In genomic region chr6:118197440-118197975, GRCm38 (mm10) we compare ENCODE assay signal across 8 mouse cellular contexts. TPM values are rescaled to one million over a fixed set of nuclear protein-coding genes. Genes with fewer than 3 reads are reported as not detected.
DNase-seq lines count a peak whose midpoint lies in the region; ATAC-seq and TF ChIP-seq lines count a peak whose summit lies in the region.

Ret (minus strand) TSS chr6:118197718.

- no peaks in the 10 kb centered on the region for H3K4me1 ChIP-seq in lung, adult 2 months (ENCODE audit: control insufficient read depth, insufficient read depth, low read length)
- 0 out of 2 replicates have a peak, but pooled peaks cover 10% of the 10 kb centered on the region for H3K4me1 ChIP-seq in embryonic facial prominence, embryonic 12.5 days
- peaks cover 6% of the 10 kb centered on the region; the same call in 1 of the 2 replicates for H3K4me1 ChIP-seq in hindbrain, postnatal 0 days (ENCODE audit: insufficient read depth, low read length)
- H3K4me1 ChIP-seq in neural tube, embryonic 15.5 days, result peaks cover 25% of the 10 kb centered on the region

- TF ChIP-seq POLR2A in lung, adult 2 months (IDR thresholded peaks at IDR 0.05; ENCODE audit: borderline replicate concordance, extremely low read depth, low read depth, low read length), result no peak

- 0 out of 2 replicates have a peak, but pooled peaks have one; percentile 7 for ATAC-seq in embryonic facial prominence, embryonic 12.5 days (ENCODE audit: insufficient number of reproducible peaks, insufficient read depth, low FRiP score, low TSS enrichment)
- ATAC-seq in hindbrain, postnatal 0 days, result 0 out of 2 replicates have a peak, but pooled peaks have one; percentile 13
- peak; percentile 51; the same call in 1 of the 2 replicates for ATAC-seq in neural tube, embryonic 15.5 days (ENCODE audit: low FRiP score)
- no peak for ATAC-seq in CD4-positive, CD25-positive, alpha-beta regulatory T cell, adult 4 months

- no peaks in the 10 kb centered on the region for H3K9me3 ChIP-seq in embryonic facial prominence, embryonic 12.5 days
- H3K9me3 ChIP-seq in hindbrain, postnatal 0 days (ENCODE audit: low read length), result no peaks in the 10 kb centered on the region
- H3K9me3 ChIP-seq in neural tube, embryonic 15.5 days (replicated peaks), result no peaks in the 10 kb centered on the region

- no peak for TF ChIP-seq CTCF in lung, adult 2 months (IDR thresholded peaks at IDR 0.05; ENCODE audit: insufficient read depth, low read length)
- no peak for TF ChIP-seq CTCF in hindbrain, postnatal 0 days (IDR thresholded peaks at IDR 0.05; ENCODE audit: low read depth)

- no peak within 1 kb of the TSS for H3K27ac ChIP-seq in embryonic facial prominence, embryonic 12.5 days
- H3K27ac ChIP-seq in hindbrain, postnatal 0 days, result peak within 1 kb of the TSS; percentile 21
- peak within 1 kb of the TSS; percentile 68 for H3K27ac ChIP-seq in neural tube, embryonic 15.5 days (replicated peaks)

- peaks cover 72% of the 10 kb centered on the region for H3K27me3 ChIP-seq in embryonic facial prominence, embryonic 12.5 days
- peaks cover 11% of the 10 kb centered on the region; the same call in 1 of the 2 replicates for H3K27me3 ChIP-seq in hindbrain, postnatal 0 days (ENCODE audit: insufficient read depth, low read length)
- peaks cover 53% of the 10 kb centered on the region for H3K27me3 ChIP-seq in neural tube, embryonic 15.5 days (replicated peaks)

- H3K36me3 ChIP-seq in embryonic facial prominence, embryonic 12.5 days, result no peaks in the 10 kb centered on the region
- H3K36me3 ChIP-seq in hindbrain, postnatal 0 days (ENCODE audit: insufficient read depth, low read length), result no peaks in the 10 kb centered on the region
- no peaks in the 10 kb centered on the region for H3K36me3 ChIP-seq in neural tube, embryonic 15.5 days

- peak within 1 kb of the TSS; percentile 18 for H3K4me3 ChIP-seq in lung, adult 2 months (replicated peaks; ENCODE audit: extremely low read depth, low read depth, low read length)
- H3K4me3 ChIP-seq in embryonic facial prominence, embryonic 12.5 days, result peak within 1 kb of the TSS; percentile 60
- peak within 1 kb of the TSS; percentile 76 for H3K4me3 ChIP-seq in hindbrain, postnatal 0 days (ENCODE audit: low read length)
- peak within 1 kb of the TSS; percentile 74 for H3K4me3 ChIP-seq in neural tube, embryonic 15.5 days (replicated peaks)

- H3K4me2 ChIP-seq in embryonic facial prominence, embryonic 12.5 days (replicated peaks), result peak within 1 kb of the TSS; percentile 99
- peak within 1 kb of the TSS; percentile 98 for H3K4me2 ChIP-seq in hindbrain, postnatal 0 days (ENCODE audit: low read depth, low read length)
- peak within 1 kb of the TSS; percentile 99 for H3K4me2 ChIP-seq in neural tube, embryonic 15.5 days

- 1% methylated on average over 26 of the region's 26 CpGs for WGBS in lung, adult 2 months
- 2% methylated on average over 26 of the region's 26 CpGs for WGBS in embryonic facial prominence, embryonic 12.5 days
- under 1% methylated on average over 26 of the region's 26 CpGs for WGBS in hindbrain, postnatal 0 days
- 0% methylated on average over 26 of the region's 26 CpGs for WGBS in neural tube, embryonic 15.5 days

- DNase-seq in lung, adult 2 months, result no peak
- no peak for DNase-seq in lung, postnatal 10 days
- DNase-seq in hindbrain, postnatal 0 days (ENCODE audit: low spot score), result peak; percentile 49
- no peak for DNase-seq in ovary, postnatal 14 days (ENCODE audit: low spot score)
- no peak for DNase-seq in urinary bladder, postnatal 25 days (ENCODE audit: low spot score)

- H3K9ac ChIP-seq in embryonic facial prominence, embryonic 12.5 days, result peak within 1 kb of the TSS; percentile 43
- H3K9ac ChIP-seq in hindbrain, postnatal 0 days (replicated peaks; ENCODE audit: low read length), result peak within 1 kb of the TSS; percentile 63
- peak within 1 kb of the TSS; percentile 67 for H3K9ac ChIP-seq in neural tube, embryonic 15.5 days (replicated peaks)

RNA-seq across cellular contexts. Expression of gene Ret, which starts in this region (rescaled TPM):
- 1.6 and 1.8 TPM in 2 replicates for polyA plus RNA-seq in lung, adult 2 months (2012; rRNA removed)
- polyA plus RNA-seq in embryonic facial prominence, embryonic 12.5 days (2016; fragmentation: Nextera tagmentation; extraction: Ambion mirVana), result 1.9 and 2.3 TPM in 2 replicates
- total RNA-seq in hindbrain, postnatal 0 days (2014; rRNA removed), result 58.5 and 69.0 TPM in 2 replicates
- polyA plus RNA-seq in hindbrain, postnatal 0 days (2015; fragmentation: Nextera tagmentation; extraction: Ambion mirVana), result 15.4 and 15.6 TPM in 2 replicates
- polyA plus RNA-seq in neural tube, embryonic 15.5 days (2015; fragmentation: Nextera tagmentation; extraction: Ambion mirVana), result 30.1 and 31.6 TPM in 2 replicates
- polyA plus RNA-seq in CD4-positive, CD25-positive, alpha-beta regulatory T cell, adult 4 months (2017; shearing (Covaris generic)), result under 1 TPM; 0.28 to 0.65 TPM

Comparison
In these comparisons a context has a peak if more than half of its experiments do, and no peak if none do; other contexts are left out.
1. H3K4me3 ChIP-seq: peak in every context shown above with its lines; median percentile 76 in hindbrain, postnatal 0 days; 74 in neural tube, embryonic 15.5 days; 60 in embryonic facial prominence, embryonic 12.5 days; 18 in lung, adult 2 months.